Mouse (Mus musculus): ENCODE results near the gene Susd4.

The Susd4 gene

DNA sequence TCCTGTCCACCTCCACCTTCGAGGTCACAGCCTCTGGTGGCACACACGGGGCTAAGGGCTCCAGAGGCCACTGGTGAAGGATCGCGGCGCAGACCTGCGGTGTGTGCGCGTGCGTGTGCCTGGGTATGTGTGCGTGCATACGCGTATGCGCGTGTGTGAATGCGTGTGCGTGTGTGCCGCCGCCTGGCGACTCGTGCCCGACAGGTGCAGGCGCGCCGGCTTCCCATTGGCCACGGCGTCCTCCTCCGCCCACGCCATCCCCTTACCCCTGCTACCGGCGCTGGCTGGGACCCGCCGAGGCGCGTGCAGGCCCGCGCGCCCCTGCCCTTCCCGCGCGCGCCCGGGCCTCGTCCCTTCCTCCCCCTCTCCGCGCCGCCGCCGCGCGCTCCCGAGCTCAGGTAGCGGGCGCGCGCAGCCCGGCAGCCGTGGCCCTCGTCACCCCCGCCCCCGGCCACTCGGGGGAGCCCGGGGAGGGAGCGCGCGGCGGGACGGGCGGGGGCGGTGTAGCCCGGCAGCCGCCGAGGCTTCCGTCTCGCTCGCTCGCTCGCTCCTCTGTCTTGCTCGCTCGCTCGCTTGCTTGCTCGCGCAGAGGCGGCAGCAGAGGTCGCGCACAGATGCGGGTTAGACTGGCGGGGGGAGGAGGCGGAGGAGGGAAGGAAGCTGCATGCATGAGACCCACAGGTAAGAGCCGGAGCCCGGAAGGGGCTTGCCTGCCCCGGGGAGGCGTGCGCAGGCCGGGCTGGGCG is at the start of gene Susd4:
Gene Susd4, plus strand, starts transcription at position 145 of the 746 bp plus-strand sequence.
- DNase-seq (ENCODE audit: extremely low read depth, low read depth, low spot score) = no peak

DNA sequence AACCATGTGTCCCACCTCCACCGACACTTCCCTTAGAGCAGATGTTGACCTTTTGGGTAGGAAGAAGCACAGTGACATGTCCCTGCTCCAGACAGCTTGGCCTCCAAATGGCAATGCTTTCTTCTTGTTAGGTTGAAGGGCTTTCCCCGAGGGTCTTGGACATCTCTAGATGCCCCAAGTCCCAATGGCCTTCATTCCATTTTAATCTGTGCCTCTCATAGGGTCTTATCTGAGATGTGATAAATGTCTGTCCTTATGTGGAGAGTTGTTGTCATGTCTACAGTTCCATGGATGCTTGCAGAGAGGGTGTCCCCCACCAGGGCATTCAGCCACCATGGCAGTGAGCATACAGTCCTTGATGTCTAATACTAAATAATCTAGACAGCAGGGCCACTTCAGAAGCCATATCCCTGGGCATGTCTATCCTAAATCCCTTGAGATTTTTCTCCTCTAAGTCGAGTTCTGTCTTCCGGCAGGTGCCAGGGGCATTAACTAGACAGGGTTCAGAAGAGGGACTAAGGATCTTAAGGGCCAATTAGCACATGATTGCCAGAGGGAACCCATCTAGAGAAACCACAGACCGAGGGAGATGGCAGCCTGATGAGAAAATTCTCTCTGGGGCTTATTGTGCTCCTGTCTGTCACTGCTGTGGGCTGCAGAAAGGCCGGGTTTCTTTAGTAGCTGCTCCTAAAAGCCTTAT is 49.3 kb upstream of the Susd4 start:
- no peak for DNase-seq (ENCODE audit: extremely low read depth, low read depth, low spot score)

DNA sequence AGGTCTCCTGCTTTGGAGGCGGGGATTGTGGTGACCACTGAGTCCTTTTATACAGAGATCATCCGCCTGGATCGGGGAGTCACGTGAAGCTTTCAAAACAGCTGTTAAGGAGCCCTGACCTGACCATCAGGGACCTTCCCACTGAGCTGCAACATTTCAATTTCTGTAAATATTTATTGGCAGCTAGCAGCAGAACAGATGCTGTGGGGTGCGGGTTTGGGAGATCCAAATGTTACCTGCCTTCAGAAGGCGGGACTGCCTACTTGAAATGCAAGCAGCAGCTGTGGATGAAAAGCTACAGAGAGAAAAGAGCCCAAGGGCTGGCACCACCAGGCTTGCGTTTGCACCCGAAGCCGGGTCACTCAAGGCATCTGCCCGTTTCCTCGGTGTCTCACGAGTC is 36.1 kb upstream of the Susd4 start:
- DNase-seq (ENCODE audit: extremely low read depth, low read depth, low spot score) = no peak

DNA sequence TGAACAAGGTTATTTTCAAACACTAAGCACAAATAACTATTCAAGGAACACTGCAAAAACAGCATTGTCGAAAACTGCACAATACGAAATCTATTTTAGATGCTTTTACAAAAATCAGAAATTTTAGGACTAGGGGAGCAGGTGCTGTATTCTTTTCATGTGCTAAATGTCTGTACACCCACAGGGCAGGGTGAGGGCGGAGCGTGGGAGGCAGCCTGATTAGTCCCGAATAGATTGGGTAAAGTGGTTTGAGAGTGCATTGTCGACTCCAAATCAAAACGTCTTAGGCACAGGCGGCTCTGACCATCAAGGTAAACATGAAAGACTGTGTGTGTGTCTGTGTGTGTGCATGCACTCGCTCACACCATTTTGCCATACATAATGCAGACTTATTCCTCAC is 34.7 kb upstream of the Susd4 start:
- no peak for DNase-seq (ENCODE audit: extremely low read depth, low read depth, low spot score)

DNA sequence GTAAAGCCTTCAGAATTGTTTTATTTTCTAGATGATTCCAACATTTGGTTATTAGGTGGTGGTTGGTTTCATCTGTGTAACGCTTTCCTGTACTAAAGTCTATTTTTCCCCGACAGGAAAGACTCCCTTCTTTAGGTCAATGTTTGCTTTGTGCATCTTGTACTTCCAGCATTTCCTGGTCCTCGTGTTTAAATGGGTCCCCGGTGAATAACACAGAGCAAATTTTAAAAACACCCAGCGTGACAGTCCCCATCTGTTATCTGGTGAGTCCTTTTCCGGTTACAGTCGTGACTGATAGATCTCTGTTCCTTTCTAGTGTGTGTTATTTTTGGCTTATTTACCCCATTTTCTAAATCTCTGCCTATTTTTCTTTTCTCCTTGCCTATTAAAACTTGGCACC is 31.0 kb upstream of the Susd4 start:
- no peak for DNase-seq (ENCODE audit: extremely low read depth, low read depth, low spot score)

DNA sequence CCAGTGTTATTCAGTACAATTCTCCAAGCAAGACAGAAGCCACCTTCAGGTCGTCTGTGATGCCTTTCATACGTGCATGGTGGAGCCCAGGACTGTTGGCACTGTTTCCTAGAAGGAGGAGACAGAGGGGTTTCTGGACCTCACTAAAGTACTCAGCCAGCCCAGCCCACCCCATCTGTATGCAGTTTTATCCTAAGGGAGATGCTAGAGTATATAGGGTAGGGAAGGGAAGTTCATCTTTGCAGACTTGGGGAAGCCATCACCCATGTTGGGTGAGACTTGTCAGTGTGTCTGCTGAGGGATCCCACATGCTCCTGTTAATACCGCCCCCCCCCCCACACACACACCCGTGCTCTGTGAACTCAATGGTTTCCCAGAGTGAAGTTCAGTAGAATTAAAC is 27.8 kb upstream of the Susd4 start:
- DNase-seq (ENCODE audit: extremely low read depth, low read depth, low spot score) = no peak

DNA sequence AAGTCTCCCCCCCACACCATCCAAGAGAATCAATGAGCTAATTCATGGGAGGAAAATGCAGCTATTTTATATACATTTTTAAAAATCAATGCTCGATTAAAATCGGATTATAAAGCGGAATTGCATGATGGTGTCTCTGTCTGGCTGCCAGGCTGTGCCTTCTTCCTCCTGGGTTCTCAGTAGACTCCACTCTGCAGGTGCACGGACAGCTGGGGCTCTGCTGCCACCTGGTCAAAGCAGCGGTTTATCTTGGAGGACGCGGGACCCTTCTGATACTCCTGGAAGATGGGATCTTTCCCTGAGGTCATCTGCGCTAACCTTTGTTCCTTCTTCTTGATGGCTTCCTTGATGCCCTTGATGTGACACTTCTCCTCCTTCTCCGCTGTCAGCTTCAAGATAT is 16.6 kb upstream of the Susd4 start:
- no peak for DNase-seq (ENCODE audit: extremely low read depth, low read depth, low spot score)

DNA sequence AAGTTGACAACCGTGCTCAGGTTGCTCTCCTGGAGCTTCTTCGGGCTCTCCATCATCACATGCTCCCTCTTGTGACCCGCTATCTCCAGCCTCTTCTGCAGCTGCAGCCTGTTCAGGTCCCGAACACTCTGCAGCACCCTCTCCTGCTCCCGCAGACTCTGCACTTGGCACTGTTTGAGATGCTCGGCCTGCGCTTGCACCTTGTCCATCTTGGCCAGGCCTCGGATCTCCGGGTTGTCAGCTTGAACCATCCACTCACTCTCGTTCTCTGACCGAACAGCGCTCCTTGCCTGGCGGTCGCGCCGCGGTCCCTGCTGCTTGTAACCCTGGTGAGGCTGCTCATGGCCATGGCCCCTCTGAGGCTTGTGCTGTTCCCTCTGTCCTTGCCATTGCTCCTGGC is 15.8 kb upstream of the Susd4 start:
- no peak for DNase-seq (ENCODE audit: extremely low read depth, low read depth, low spot score)

DNA sequence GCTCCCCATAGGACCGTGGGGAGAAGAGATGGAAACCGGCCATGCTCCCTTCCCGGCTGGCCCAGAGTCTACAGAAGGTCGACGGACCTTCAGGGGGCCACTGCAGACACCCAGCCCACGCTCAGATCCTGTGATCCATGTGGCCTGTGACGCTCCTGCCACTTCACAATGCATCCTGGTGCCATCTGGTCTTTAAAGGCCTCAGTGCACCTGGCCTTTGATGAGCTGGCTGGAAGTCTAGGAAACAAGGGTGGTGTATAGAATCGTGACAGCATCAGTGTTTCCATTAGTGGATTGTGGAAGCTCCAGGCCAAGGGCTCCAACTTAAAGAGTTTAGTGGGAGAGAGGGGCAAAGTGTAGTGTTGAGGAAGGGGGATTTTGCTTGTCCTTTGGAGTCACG is 14.6 kb upstream of the Susd4 start, which contains the start of gene Ccdc185:
Gene Ccdc185, minus strand, starts transcription at position 101 of the 400 bp plus-strand sequence.
- DNase-seq (ENCODE audit: extremely low read depth, low read depth, low spot score) = no peak

DNA sequence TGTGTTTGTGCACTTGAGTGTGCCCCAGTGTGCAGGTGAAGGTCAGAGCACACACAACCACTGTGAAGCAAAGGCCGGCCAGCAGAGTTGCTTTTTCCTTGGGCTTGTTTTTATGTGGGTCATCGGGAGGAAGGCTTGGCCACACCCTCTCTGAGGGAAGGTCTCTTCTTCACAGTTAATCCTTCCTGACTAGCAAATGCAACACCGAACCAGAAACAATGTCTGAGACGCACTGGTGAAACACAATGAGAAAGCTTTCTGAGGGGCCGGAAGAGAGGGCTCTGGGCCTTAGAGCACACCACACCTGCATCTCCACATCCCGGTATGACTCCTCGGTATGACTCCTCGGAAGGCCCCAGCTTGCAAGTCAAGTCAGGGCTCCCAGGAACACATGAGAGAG is 12.4 kb upstream of the Susd4 start:
- DNase-seq (ENCODE audit: extremely low read depth, low read depth, low spot score) = no peak

DNA sequence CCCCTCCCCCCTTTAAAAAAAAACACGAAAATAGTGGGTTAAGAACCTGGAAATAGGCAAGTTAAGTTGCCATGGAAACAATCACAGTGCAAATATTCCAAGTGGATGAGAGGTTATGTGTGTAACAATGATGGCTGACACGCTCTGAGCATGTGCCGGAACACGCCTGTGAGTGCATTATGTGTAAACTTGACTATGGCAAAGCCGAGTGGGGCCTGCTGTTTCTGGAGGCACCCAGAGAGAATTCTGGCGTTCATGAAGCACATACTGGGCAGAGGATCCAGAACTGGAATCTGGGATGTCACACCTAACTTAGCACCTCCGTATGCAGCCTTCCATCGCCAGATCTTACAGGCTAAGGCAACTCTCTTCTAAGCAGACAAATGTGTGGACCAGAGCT is 10.0 kb upstream of the Susd4 start:
- no peak for DNase-seq (ENCODE audit: extremely low read depth, low read depth, low spot score)

DNA sequence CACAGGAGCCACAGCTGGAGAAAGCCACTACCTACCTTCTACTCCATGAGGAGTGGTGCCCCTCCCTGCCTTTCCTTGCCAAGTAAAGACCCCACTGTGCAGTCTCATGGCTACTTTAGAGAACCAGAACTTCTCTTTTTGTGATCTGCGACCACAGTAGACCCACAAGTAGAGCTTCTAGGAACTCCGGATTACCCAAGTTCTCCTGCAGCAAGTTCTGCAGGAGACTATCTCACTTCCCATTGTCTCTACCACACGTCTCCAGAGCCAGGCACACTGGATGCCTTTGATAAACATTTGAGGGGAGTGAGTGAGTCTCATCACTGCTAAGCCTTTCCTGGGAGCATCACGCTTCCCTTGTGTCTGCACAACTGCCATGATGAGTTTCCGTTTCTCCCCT is 8.8 kb upstream of the Susd4 start:
- no peak for DNase-seq (ENCODE audit: extremely low read depth, low read depth, low spot score)

DNA sequence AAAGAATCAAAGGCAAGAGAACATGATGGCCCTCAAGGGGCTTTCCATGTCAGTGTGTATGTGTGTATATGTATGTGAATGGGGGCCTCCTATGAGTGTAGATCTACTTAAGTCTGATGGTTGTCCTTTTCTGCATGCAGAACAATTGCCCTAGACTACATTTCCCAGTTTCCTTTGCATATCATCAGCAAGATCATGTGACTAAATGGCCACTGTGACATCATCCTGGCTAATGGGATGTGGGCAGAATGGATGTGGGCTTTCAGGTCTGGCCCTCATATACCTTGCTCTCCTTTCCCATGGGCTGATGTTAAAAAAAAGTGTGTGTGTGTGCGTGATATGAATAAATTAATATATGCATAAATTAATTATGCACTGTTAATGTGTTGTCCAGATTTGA is 4.9 kb upstream of the Susd4 start:
- no peak for DNase-seq (ENCODE audit: extremely low read depth, low read depth, low spot score)

DNA sequence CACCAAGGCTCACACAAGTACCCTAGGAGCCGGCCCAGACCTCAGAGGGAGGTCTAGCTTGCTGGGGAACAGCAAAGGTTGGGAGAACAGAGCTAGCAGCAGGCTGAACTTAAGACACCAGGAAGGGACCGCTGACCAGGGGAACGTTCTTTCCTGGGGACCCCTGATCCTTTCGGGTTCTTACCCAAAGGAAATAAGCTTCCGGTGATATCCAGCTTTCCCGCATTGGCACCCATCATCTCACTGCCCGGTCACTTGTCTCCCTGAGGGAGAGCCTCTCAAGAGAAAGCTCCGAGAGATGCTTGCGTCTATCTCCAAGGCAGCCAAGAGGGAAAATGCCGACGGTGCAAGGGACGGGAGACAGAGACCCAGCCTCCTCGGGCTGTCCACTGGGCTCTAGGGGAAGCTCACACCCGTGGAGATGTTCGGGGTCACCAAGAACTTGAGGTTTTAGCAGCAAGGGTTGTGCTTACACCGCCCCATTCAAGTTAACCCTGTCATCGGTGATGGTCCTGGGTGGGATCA is 407 bp upstream of the Susd4 start:
- DNase-seq (ENCODE audit: extremely low read depth, low read depth, low spot score) = no peak

DNA sequence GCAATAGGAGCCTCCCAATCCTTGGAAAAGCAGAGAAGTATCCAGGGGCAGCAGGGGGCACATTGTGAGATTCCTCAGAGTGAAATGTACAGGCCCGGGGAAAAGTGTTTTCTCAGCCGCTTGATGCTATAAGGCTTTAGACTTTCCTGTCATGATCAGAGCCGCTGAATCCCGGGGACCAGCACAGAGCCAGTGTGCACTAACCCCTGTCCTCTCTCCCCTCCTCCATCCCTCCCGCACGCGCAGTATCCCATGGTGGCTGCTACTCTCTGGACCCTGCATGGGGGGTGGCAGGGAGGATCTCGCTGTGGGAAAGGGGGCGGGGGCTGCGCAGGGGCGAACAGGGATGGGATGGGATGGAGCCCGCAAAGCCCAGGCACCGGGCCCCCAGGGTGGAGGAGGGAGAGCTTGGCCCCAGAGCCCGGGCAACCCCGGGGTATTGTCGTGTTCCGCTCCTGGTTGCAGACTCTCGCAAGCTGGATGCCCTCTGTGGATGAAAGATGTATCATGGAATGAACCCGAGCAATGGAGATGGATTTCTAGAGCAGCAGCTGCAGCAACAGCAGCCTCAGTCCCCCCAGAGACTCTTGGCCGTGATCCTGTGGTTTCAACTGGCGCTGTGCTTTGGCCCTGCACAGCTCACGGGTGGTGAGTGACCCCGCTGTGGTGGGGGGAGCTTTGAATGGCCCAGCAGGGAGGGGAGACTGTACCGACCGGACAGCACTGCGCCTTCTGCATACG is 1.1 kb downstream of the Susd4 start:
- no peak for DNase-seq (ENCODE audit: extremely low read depth, low read depth, low spot score)

DNA sequence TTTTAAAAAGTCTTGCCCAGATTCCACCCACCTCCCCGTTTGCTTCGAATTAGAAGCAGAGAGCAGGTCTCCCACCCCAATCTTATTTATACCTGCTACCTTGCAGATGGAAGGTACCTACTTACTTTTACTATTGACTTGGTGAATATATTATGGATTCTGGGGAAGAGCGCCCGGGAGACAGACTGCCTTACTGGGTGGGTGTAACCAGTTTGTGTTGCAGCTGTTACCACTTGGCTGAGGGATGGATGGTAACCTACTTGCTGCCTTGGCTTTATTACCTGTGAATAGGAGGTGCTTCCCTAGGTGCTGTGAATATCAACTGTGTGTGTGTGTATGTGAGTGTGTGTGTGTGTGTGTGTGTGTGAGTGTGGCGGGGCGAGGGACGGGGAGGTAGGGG is 11.9 kb downstream of the Susd4 start:
- no peak for DNase-seq (ENCODE audit: extremely low read depth, low read depth, low spot score)

DNA sequence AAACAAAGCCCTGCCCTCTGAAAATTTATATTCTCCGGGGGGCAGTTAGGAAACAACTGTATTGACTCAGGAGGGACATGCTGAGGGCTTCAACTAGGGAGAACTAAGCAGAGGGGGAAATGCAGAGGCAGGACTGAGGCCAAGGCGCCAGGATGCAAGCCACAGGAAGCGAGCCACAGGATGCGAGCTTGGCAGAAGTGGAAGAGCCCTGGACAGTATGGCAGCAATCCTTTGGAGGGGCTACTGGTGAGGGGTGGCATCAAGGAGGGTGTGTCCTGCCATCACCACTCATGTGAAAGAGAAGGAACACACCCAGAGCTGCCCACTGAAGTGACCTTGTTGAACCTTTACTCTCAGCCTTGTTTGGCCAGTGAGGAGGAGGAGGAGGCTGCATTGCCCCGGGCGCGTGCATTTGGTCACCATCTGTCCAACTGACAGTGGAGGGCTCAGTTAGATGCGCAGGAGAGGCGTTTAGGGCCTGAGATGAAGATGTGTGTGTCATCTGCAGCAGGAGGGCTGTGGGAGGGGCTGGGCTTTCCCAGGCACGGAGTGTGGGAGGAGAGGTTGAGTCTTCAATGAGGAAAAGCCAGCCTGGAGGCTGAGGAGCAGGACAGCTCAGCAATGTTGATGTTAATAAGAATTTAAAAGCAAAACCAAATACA is 13.2 kb downstream of the Susd4 start:
- DNase-seq (ENCODE audit: extremely low read depth, low read depth, low spot score) = no peak

DNA sequence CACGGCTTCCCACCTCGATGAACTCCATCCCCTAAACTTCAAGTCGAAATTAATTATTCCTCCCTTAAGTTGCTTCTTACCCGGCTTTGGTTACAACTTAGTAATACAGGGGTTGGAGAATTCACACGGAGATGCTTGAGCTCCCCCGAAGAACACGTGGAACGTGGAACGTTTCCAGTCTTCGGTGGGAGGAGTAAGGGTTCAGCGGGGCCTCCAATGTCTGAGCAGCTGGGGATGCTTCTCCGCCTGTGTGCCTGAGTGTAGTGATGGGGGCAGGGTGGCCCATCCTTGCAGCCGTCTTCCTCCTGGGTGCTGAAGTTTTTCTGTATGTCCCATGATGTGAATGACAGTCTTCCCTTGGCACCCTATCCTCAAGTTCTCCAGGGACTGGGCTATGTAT is 14.6 kb downstream of the Susd4 start:
- DNase-seq (ENCODE audit: extremely low read depth, low read depth, low spot score) = no peak

DNA sequence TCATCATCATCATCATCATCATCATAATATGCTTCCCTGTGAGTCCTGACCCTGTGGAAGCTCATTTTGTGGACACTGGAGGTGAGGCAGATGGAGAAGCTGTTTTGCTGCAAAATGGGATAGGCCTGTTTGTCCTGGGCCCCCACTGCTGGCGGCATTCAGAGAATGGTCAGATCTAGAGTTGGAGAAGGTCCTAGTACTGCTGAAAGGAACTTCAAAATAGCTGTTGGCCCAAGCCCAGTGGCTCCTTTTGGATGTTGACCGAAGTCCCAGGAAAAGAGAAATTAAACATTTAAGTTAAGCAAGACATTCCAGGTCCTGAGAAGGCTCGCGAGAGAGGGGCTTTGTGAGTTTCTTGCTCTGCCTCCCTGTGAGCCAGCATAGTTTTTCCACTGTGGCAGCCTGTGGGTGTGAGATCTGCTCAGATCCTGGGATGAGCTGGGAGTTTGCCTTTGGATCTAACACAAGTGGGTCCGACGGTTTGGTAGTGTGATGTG is 15.4 kb downstream of the Susd4 start:
- no peak for DNase-seq (ENCODE audit: extremely low read depth, low read depth, low spot score)

DNA sequence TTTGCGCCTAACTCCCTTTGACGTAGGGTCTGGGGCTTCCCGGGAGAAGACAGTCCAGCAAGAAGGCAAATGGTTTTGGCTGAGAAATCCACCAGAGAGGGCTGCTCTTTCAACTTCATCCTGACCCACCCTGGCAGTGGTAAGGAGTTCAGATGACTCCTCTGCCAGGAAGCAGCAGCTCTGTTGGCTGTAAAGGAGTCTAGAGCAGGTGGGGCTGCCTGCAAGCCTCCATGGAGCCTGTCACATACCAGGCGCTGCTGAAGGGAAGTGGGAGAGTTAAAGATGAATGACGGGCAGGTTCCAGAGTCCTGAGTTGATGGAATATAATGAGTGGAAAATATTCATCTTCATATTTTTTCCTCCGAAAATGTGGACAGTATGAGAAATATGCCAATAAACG is 20.1 kb downstream of the Susd4 start:
- DNase-seq (ENCODE audit: extremely low read depth, low read depth, low spot score) = no peak

DNA sequence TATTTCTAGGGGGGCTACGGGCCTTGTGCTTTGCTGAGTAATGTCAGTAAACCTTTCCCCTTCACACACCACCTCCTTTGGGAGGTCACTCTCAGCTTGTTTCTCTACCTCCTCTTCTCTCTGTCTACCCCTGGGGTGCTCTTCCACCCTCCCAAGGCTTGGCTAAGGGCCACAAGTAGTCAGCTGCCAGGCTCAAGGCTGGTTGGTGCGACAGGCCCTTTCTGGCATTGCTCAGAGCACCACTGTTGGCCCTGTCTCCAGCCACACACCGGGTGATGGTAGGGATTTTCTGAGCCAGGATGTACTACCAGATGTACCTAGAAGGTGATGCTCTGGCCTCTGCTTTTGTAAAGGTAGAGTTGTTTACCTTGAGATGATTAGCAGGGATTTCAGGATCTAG is 21.1 kb downstream of the Susd4 start:
- DNase-seq (ENCODE audit: extremely low read depth, low read depth, low spot score) = no peak

All from fat pad, adult 2 months (tissue).